7 mouse cellular contexts compared by ENCODE assay signal in the genomic region with DNA sequence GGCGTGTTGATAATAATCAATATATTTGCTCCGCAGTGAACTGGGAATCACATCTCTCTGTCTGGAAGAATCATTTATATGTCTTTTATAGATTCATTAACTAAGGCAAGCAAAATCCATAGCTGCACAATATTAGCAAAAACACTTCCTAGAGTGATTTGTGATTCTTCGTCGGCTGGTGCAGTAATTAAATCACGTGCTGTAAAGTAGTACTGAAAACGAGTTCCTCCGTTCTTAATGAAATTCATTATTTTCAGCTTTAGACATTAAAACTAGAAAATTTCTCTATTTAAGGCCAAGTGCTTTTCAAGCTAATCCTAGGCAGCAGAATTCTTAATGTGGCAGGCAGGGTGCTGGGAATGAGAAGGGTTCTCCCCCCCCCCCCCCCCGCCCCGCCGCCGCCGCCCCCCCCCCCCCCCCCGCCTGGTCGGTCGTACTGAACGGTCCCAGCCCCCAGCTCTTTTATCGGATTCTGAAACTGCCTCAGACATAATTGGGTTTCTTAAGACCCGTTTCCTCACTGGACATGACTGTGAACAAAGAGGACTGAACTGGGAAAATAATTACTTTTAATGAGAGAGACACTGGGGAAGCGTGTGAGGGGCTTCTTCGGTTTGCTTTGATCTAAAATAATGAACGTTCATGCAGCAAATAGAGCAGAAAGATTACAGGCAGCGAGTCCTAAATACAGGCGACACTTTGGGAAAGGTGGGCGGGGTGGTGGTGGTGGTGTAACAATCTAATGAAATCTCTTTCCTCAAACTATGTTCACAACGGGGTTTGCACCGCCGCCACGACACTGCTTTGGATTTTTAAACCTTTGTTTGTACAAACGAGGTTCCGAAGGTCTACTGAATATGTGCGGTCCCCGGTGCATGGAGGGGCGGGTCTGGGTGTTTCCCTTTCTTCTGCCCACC.
A peak's percentile ranks its signal among the peaks of the same experiment; 100 is the strongest.
DNase-seq lines count a peak whose midpoint lies in the region; ATAC-seq and TF ChIP-seq lines count a peak whose summit lies in the region.

No protein-coding gene starts in this region.

- DNase-seq in lung, postnatal 36 days, result no peak
- peak; percentile 76 for DNase-seq in intestine, embryonic 14.5 days (ENCODE audit: low spot score)
- DNase-seq in gastrocnemius, postnatal 10 days, result no peak

- ATAC-seq in lung, embryonic 15.5 days (ENCODE audit: borderline replicate concordance, extremely low read depth, low FRiP score, low TSS enrichment), result peak; percentile 49; the same call in 1 of the 2 replicates
- peak; percentile 19; the same call in 1 of the 2 replicates for ATAC-seq in intestine, embryonic 14.5 days (replicated peaks; ENCODE audit: low FRiP score, low TSS enrichment, low read depth)
- peak; percentile 78 for ATAC-seq in midbrain, embryonic 15.5 days (replicated peaks)
- ATAC-seq in megakaryocyte progenitor cell, adult 5-6 weeks (replicated peaks; ENCODE audit: poor library complexity), result no peak

- no peaks in the 10 kb centered on the region for H3K27me3 ChIP-seq in lung, embryonic 15.5 days
- H3K27me3 ChIP-seq in intestine, embryonic 14.5 days (replicated peaks; ENCODE audit: control insufficient read depth, insufficient read depth, low read length), result no peaks in the 10 kb centered on the region
- H3K27me3 ChIP-seq in midbrain, embryonic 15.5 days (replicated peaks), result no peaks in the 10 kb centered on the region

- H3K4me3 ChIP-seq in lung, embryonic 15.5 days, result peak overlapping the region; percentile 45
- peak overlapping the region; percentile 26; the same call in 1 of the 2 replicates for H3K4me3 ChIP-seq in embryonic fibroblast, embryonic 13.5 days (ENCODE audit: insufficient read depth, low read length)
- peak overlapping the region; percentile 34 for H3K4me3 ChIP-seq in intestine, embryonic 14.5 days (ENCODE audit: low read depth, low read length)
- H3K4me3 ChIP-seq in midbrain, embryonic 15.5 days, result peak overlapping the region; percentile 41

- H3K4me1 ChIP-seq in lung, embryonic 15.5 days, result 0 out of 2 replicates have a peak, but pooled peaks cover 5% of the 10 kb centered on the region
- H3K4me1 ChIP-seq in embryonic fibroblast, embryonic 13.5 days (ENCODE audit: control insufficient read depth, insufficient read depth, low read length), result no peaks in the 10 kb centered on the region
- H3K4me1 ChIP-seq in intestine, embryonic 14.5 days (replicated peaks; ENCODE audit: control insufficient read depth, insufficient read depth, low read length), result no peaks in the 10 kb centered on the region; the same call in 1 of the 2 replicates
- peaks cover 12% of the 10 kb centered on the region for H3K4me1 ChIP-seq in midbrain, embryonic 15.5 days

- H3K27ac ChIP-seq in lung, embryonic 15.5 days, result no peak overlapping the region
- H3K27ac ChIP-seq in embryonic fibroblast, embryonic 13.5 days (ENCODE audit: insufficient read depth, low read length), result no peak overlapping the region
- peak overlapping the region; percentile 79 for H3K27ac ChIP-seq in intestine, embryonic 14.5 days (ENCODE audit: low read depth)
- H3K27ac ChIP-seq in midbrain, embryonic 15.5 days, result peak overlapping the region; percentile 87

- no peak for TF ChIP-seq CTCF in embryonic fibroblast, embryonic 13.5 days (IDR thresholded peaks at IDR 0.05; ENCODE audit: borderline replicate concordance, insufficient read depth, low read length)

- peak overlapping the region; percentile 56 for H3K4me2 ChIP-seq in lung, embryonic 15.5 days
- H3K4me2 ChIP-seq in intestine, embryonic 14.5 days (ENCODE audit: low read length), result peak overlapping the region; percentile 64
- peak overlapping the region; percentile 62 for H3K4me2 ChIP-seq in midbrain, embryonic 15.5 days

- TF ChIP-seq POLR2A in embryonic fibroblast, embryonic 13.5 days (IDR thresholded peaks at IDR 0.05; ENCODE audit: low read depth, low read length), result no peak

- H3K9ac ChIP-seq in lung, embryonic 15.5 days, result peak overlapping the region; percentile 36; the same call in 1 of the 2 replicates
- peak overlapping the region; percentile 36 for H3K9ac ChIP-seq in intestine, embryonic 14.5 days (ENCODE audit: low read length)
- H3K9ac ChIP-seq in midbrain, embryonic 15.5 days, result peak overlapping the region; percentile 52

- H3K36me3 ChIP-seq in lung, embryonic 15.5 days, result no peaks in the 10 kb centered on the region
- no peaks in the 10 kb centered on the region for H3K36me3 ChIP-seq in intestine, embryonic 14.5 days (ENCODE audit: control insufficient read depth, insufficient read depth, low read length)
- no peaks in the 10 kb centered on the region for H3K36me3 ChIP-seq in midbrain, embryonic 15.5 days (replicated peaks)

- no peaks in the 10 kb centered on the region for H3K9me3 ChIP-seq in lung, embryonic 15.5 days
- H3K9me3 ChIP-seq in intestine, embryonic 14.5 days (ENCODE audit: control insufficient read depth, low read length), result no peaks in the 10 kb centered on the region
- no peaks in the 10 kb centered on the region for H3K9me3 ChIP-seq in midbrain, embryonic 15.5 days

- WGBS in lung, embryonic 15.5 days, result 16% methylated on average over 24 of the region's 33 CpGs
- WGBS in intestine, embryonic 14.5 days, result 22% methylated on average over 24 of the region's 33 CpGs
- WGBS in midbrain, embryonic 15.5 days, result 5% methylated on average over 24 of the region's 33 CpGs

Comparison
In these comparisons a context has a peak if more than half of its experiments do, and no peak if none do; other contexts are left out.
1. H3K27ac ChIP-seq: peak in intestine, embryonic 14.5 days (single experiment) and midbrain, embryonic 15.5 days (single experiment); none in lung, embryonic 15.5 days (single experiment) and embryonic fibroblast, embryonic 13.5 days (single experiment).
2. Peak in every context shown above with its lines, with median percentiles within 50 percentile points of each other: H3K4me2 ChIP-seq, H3K4me3 ChIP-seq and H3K9ac ChIP-seq.